Mouse (Mus musculus): ENCODE data around the gene Comt.
A peak's percentile ranks its signal among the peaks of the same experiment; 100 is the strongest.

GRCm38 (mm10) chr16:18418756-18419602 lies 7.7 kb downstream of the Comt start:
- no peak for TF ChIP-seq CTCF (IDR thresholded peaks at IDR 0.05; ENCODE audit: low read depth)
- TF ChIP-seq EP300 (IDR thresholded peaks at IDR 0.05; ENCODE audit: low read depth), result peak; percentile 54; the same call in 1 of the 2 replicates

Data from liver, embryonic 14.5 days (tissue).